Mouse (Mus musculus) stomach, embryonic 16.5 days (tissue): ENCODE measurements around the gene Trim25. TPM values are rescaled to one million over a fixed set of nuclear protein-coding genes. Genes with fewer than 3 reads are reported as not detected.

Experiments used
- ATAC-seq: fragments of 200-750 bp; cut with Nextera tagmentation; 2 replicates; pipeline ENCODE4 v1.8.0; 2017; ENCODE audit warnings: moderate number of reproducible peaks, moderate TSS enrichment; ENCODE audit not compliant: insufficient read depth, low FRiP score
- H3K27ac ChIP-seq: fragments of 300-500 bp; sonication (generic); 2 replicates; pipeline ENCODE4 v1.5.1; 2014; ENCODE audit warnings: low read length
- H3K27me3 ChIP-seq: fragments of 300-500 bp; sonication (generic); 2 replicates; pipeline ENCODE4 v1.6.1; 2014; ENCODE audit warnings: low read length, control low read depth, mixed read lengths; ENCODE audit not compliant: control insufficient read depth, insufficient read depth
- H3K36me3 ChIP-seq: fragments of 300-500 bp; sonication (generic); 2 replicates; pipeline ENCODE4 v1.6.1; 2014; ENCODE audit warnings: low read length; ENCODE audit not compliant: control insufficient read depth, insufficient read depth
- H3K4me1 ChIP-seq: fragments of 300-500 bp; sonication (generic); 2 replicates; pipeline ENCODE4 v1.6.1; 2014; ENCODE audit warnings: low read length, control low read depth, mixed read lengths; ENCODE audit not compliant: control insufficient read depth, insufficient read depth
- H3K4me2 ChIP-seq: fragments of 300-500 bp; sonication (generic); 2 replicates; pipeline ENCODE4 v1.6.1; 2014; ENCODE audit warnings: low read depth, low read length, mixed read lengths
- H3K4me3 ChIP-seq: fragments of 300-500 bp; sonication (generic); replicated peaks from 2 replicates; pipeline ENCODE4 v1.5.1; 2014; ENCODE audit warnings: mild to moderate bottlenecking, low read length
- H3K9ac ChIP-seq: fragments of 300-500 bp; sonication (generic); 2 replicates; pipeline ENCODE4 v1.6.1; 2014; ENCODE audit warnings: low read length
- H3K9me3 ChIP-seq: fragments of 300-500 bp; sonication (generic); replicated peaks from 2 replicates; pipeline ENCODE4 v1.6.1; 2016; ENCODE audit warnings: low read length, control low read depth; ENCODE audit not compliant: control insufficient read depth
- WGBS: fragments of 180-500 bp; shearing (Covaris S2); extraction: QIAGEN DNeasy Blood & Tissue Kit; methylation state at CpG from one replicate; pipeline ENCODE4 v1.1.7; 2014; 5-methylcytosine and 5-hydroxymethylcytosine counted together
- polyA plus RNA-seq: library from polyadenylated mRNA; unstranded; fragments of >200 nt; fragmentation: Nextera tagmentation; extraction: Ambion mirVana; gene quantifications from 2 replicates; pipeline ENCODE4 v1.2.1, GENCODE M21; 2015

The Trim25 gene
- polyA plus RNA-seq, 1 experiment from 2014 or later: 27.8 TPM

DNA sequence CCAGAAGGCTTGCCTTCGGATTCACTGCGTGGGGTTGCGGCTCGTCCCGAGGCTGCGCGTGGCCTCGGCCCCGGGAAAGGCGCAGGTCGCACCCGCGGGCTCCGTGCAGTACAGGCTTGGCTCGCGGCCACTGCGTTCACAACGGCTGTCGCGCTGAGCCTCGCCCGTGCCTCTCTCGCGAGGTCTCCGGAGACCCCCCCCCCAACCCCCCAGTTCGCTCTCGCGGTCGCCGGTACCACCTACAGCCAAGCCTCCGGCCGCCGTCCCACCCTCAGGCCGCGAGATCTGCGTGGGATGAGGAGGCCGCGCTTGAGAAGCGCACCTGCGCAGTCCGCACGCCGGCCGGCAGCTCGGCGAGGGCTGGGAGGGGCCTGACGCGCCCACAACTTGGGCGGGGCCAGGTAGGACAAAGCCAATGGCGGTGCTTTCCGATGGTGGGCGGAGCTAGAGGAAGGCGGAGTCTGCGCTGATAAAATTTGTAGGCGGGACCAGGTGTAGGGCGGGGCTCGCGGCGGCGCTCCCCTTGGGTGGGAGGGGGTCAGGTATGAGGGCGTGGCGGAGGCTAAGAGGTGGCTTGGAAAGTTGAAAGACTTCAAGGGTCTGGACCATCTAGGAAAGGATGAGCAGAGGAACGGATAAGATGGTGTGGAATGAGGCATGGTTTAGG lies 61.4 kb downstream of the Trim25 start:
- Histone ChIP-seq H3K4me2 (peak overlapping the region; percentile 97), H3K4me1 (peaks cover 22% of the 10 kb centered on the region), H3K27me3 (no peaks in the 10 kb centered on the region), H3K9me3 (no peaks in the 10 kb centered on the region), H3K27ac (peak overlapping the region; percentile 68), H3K9ac (peak overlapping the region; percentile 82), H3K4me3 (peak overlapping the region; percentile 86), H3K36me3 (no peaks in the 10 kb centered on the region)
- WGBS: under 1% methylated on average over 63 of the region's 63 CpGs
- peak; percentile 94 for ATAC-seq

DNA sequence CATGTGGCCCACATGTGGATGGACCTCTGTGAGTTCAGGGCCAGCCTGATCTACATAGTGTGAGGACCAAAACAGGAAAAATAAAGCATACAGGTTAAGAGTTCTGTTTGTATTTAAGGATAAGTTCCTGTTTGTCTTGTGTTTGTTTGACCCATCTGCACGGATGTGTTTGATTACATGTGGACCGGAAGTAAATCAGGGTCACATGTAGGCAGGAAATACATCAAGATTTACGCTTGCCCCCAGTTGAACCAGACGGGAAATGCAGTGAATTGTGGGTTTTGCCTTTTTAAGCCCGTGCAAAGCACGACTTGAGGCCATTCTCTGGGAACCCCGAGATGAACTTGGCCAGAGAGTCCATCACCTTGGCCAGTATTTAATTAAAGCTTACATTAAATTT lies 62.2 kb downstream of the Trim25 start:
- no peaks in the 10 kb centered on the region for H3K9me3 ChIP-seq
- no peak overlapping the region for H3K4me3 ChIP-seq
- 81% methylated on average over 7 of the region's 7 CpGs for WGBS
- H3K9ac ChIP-seq: no peak overlapping the region
- no peaks in the 10 kb centered on the region for H3K36me3 ChIP-seq
- H3K4me1 ChIP-seq: peaks cover 18% of the 10 kb centered on the region
- no peaks in the 10 kb centered on the region for H3K27me3 ChIP-seq
- no peak for ATAC-seq
- no peak overlapping the region for H3K27ac ChIP-seq
- no peak overlapping the region for H3K4me2 ChIP-seq

GRCm38 (mm10) chr11:89064312-89064711 lies 65.1 kb downstream of the Trim25 start:
- Histone ChIP-seq H3K9me3 (no peaks in the 10 kb centered on the region), H3K4me2 (no peak overlapping the region), H3K9ac (no peak overlapping the region), H3K27ac (no peak overlapping the region), H3K4me3 (no peak overlapping the region), H3K4me1 (peaks cover 6% of the 10 kb centered on the region), H3K27me3 (no peaks in the 10 kb centered on the region), H3K36me3 (no peaks in the 10 kb centered on the region)
- WGBS: 71% methylated on average over 6 of the region's 6 CpGs
- no peak for ATAC-seq

GRCm38 (mm10) chr11:89065297-89065696 lies 66.1 kb downstream of the Trim25 start:
- Histone ChIP-seq H3K27me3 (no peaks in the 10 kb centered on the region), H3K9ac (no peak overlapping the region), H3K36me3 (no peaks in the 10 kb centered on the region), H3K4me3 (no peak overlapping the region), H3K9me3 (no peaks in the 10 kb centered on the region), H3K4me2 (no peak overlapping the region), H3K4me1 (no peaks in the 10 kb centered on the region), H3K27ac (no peak overlapping the region)
- no peak for ATAC-seq
- WGBS: 98% methylated on average over 3 of the region's 3 CpGs

GRCm38 (mm10) chr11:89066126-89066525 lies 67.0 kb downstream of the Trim25 start:
- whole genome bisulfite sequencing: 84% methylated on average over 6 of the region's 6 CpGs
- H3K27ac ChIP-seq: no peak overlapping the region
- H3K9me3 ChIP-seq: no peaks in the 10 kb centered on the region
- H3K36me3 ChIP-seq: no peaks in the 10 kb centered on the region
- no peak for ATAC-seq
- no peaks in the 10 kb centered on the region for H3K27me3 ChIP-seq
- H3K4me3 ChIP-seq: no peak overlapping the region
- no peaks in the 10 kb centered on the region for H3K4me1 ChIP-seq
- no peak overlapping the region for H3K4me2 ChIP-seq
- no peak overlapping the region for H3K9ac ChIP-seq

DNA sequence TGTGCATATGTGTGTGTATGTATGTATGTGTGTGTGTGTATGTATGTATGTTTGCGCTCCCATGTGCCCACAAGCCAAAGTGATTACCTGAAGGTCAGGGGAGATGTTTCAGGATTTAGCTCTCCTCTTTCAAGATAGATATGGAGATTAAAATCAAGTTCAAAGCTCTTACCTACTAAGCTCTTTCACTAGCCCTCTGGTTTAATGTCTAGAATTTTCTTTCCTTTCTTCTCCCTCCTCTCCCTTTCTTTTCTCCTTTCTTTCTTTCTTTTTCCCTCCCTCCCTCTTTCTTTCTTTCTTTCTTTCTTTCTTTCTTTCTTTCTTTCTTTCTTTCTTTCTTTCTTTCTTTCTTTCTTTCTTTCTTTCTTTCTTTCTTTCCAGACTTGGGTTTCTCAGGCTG lies 67.6 kb downstream of the Trim25 start, which contains the start of gene Dgke:
Gene Dgke, minus strand, starts transcription at position 101 of the 400 bp plus-strand sequence.
- H3K4me2 ChIP-seq: no peak within 1 kb of the TSS
- 81% methylated on average over 1 of the region's 1 CpGs for WGBS
- H3K36me3 ChIP-seq: no peaks in the 10 kb centered on the region
- ATAC-seq: no peak
- no peaks in the 10 kb centered on the region for H3K9me3 ChIP-seq
- no peak within 1 kb of the TSS for H3K9ac ChIP-seq
- H3K27me3 ChIP-seq: no peaks in the 10 kb centered on the region
- H3K27ac ChIP-seq: no peak within 1 kb of the TSS
- H3K4me1 ChIP-seq: no peaks in the 10 kb centered on the region
- H3K4me3 ChIP-seq: no peak within 1 kb of the TSS

DNA sequence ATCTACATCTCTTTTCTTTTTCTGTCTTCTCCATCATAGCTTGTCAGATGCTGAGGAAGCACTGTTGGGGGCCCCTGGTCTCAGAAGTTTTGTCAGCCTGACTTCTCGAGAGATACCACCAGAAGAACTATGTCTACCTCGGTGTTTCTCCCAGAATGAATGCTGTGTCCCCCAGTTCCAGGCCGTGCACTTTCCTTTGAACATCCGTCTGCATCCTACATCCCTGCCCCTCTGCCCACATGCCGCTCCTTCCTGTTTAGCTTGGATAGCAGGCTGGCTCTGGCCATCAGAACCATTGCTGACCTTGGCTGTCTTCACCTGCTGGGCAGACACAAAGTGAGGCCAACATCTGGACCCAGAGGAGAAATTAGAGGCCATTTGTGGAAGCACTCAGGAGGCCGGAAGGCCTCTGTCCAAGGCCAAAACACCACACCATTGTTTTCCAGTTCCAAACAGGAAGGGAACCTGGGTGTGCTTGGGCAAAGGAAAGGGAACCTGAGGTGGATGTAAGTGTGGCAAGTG lies 68.2 kb downstream of the Trim25 start:
- Histone ChIP-seq H3K9ac (no peak overlapping the region), H3K4me3 (no peak overlapping the region), H3K27ac (no peak overlapping the region), H3K4me1 (no peaks in the 10 kb centered on the region), H3K27me3 (no peaks in the 10 kb centered on the region), H3K36me3 (no peaks in the 10 kb centered on the region), H3K4me2 (no peak overlapping the region), H3K9me3 (no peaks in the 10 kb centered on the region)
- 74% methylated on average over 6 of the region's 6 CpGs for WGBS
- ATAC-seq: no peak; the same call in 1 of the 2 replicates

DNA sequence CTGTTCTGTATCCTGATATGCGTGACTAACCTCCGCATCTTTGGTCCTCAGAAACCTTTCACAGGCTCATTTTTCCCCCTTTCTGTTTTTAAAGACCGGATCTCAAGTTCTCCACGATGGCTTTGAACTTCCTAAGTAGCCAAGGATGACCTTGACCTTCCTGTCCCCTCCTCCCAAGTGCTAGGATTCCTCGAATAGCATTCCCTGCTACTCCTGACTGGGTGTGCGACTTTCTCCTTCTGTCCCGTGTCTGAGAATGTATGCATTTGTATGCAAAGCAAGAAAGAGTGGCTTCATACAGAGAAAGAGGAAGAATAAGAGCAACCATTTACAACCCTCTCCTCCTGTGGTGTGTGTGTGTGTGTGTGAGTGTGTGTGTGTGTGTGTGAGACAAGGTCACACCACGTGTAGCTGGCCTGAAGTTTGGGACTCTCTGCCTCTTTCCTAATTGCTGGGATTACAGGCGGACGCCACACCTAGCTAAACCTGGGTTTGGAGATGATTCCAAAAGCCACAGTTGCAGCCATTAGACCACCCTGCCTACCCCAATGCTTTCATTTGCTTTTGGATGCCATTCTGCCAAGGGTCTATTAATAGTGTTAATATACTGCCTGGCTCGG lies 68.8 kb downstream of the Trim25 start:
- H3K27me3 ChIP-seq: no peaks in the 10 kb centered on the region
- H3K4me1 ChIP-seq: no peaks in the 10 kb centered on the region
- WGBS: 60% methylated on average over 11 of the region's 11 CpGs
- no peaks in the 10 kb centered on the region for H3K36me3 ChIP-seq
- no peak overlapping the region for H3K4me2 ChIP-seq
- no peaks in the 10 kb centered on the region for H3K9me3 ChIP-seq
- no peak overlapping the region for H3K4me3 ChIP-seq
- ATAC-seq: no peak
- no peak overlapping the region for H3K27ac ChIP-seq
- no peak overlapping the region for H3K9ac ChIP-seq

DNA sequence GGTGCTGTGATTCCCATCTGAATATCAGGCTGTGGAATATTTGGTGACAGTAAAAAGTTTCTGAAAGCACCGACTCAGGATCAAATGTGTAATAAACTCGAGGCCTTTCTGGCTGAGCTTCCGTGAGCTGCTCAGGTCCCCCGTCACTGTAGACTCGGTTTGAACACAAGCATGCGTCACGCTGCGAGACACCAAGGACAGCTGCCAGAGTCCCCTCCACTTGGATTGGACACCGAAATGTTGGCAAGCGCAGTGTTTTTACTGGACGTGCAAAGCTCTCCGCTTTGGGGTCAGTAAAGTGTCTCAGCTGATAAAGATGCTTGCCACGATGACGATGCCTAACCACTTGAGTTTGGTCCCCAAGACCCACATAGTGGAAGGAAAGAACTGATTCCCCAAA lies 69.5 kb downstream of the Trim25 start:
- no peak for ATAC-seq
- Histone ChIP-seq H3K4me1 (no peaks in the 10 kb centered on the region), H3K9me3 (no peaks in the 10 kb centered on the region), H3K9ac (no peak overlapping the region), H3K4me2 (no peak overlapping the region), H3K4me3 (no peak overlapping the region), H3K27me3 (no peaks in the 10 kb centered on the region), H3K36me3 (no peaks in the 10 kb centered on the region), H3K27ac (no peak overlapping the region)
- WGBS: 94% methylated on average over 14 of the region's 14 CpGs
